In the genomic region with DNA sequence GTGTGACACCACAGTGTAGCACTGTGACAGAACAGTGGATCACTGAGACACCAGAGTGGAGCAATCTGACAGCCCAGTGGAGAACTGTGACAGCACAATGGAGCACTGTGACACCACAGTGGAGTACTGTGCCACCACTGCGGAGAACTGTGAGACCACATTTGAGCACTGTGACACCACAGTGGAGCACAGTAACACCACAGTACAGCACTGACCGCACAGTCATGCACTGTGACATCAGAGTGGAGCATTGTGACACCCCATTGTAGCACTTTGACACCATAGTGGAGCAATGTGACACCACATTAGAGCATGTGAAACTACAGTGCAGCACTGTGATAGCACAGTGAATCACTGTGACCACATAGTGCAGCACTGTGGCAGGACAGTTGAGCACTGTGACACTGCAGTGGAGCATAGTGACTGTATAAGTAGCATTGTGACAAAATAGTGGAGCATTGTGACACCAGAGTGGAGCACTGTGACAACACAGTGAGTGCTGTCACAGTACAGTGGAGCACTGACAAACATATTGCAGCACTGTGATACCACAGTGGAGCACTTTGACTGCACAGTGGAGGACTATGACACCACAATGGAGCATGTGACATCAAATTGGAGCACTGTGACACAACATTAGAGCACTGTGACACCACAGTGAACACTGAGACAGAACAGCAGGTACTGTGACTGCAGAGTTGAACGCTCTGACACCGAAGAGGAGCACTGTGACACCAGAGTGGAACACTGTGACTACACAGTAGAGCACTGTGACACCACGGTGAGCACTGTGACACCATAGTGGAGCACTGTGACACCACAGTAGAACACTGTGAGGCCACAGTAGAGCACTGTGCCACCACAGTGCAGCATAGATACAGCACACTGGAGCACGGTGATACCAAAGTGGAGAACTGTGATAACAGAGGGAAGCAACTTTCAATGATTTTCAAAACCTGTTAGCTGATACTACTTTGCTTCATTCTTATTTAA, we compare ENCODE assay signal across 8 mouse cellular contexts.
A peak's percentile ranks its signal among the peaks of the same experiment; 100 is the strongest.
DNase-seq lines count a peak whose midpoint lies in the region; ATAC-seq lines count a peak whose summit lies in the region.

No protein-coding gene starts in this region.

- ATAC-seq in activated CD4-positive, CD25-positive, alpha-beta regulatory T cell, adult 4 months: no peak
- no peak; the same call in 1 of the 2 replicates for ATAC-seq in megakaryocyte-erythroid progenitor cell, adult 5-6 weeks (replicated peaks; ENCODE audit: low FRiP score, low TSS enrichment, poor library complexity, severe bottlenecking)

- peak; percentile 11 to 18 for DNase-seq in gastrocnemius, postnatal 4 days (ENCODE audit: low spot score in 2 of 2)
- no peak for DNase-seq in gastrocnemius, postnatal 14 days
- DNase-seq in CD4-positive helper T cell, adult 2 months (ENCODE audit: low read depth, low spot score): peak; percentile 11
- peak; percentile 21 for DNase-seq in forelimb bud, embryonic 11.5 days (ENCODE audit: low read depth, low spot score)
- peak; percentile 12 for DNase-seq in mesoderm, embryonic 11.5 days (ENCODE audit: low read depth, low spot score)
- no peak for DNase-seq in natural killer cell, adult 2 months (ENCODE audit: low spot score in 2 of 2)

- intact Hi-C loops in gastrocnemius, postnatal 14 days (cut with DNase I; ENCODE audit: low total_unique reads): no loop called here

Comparison
In these comparisons a context has a peak if more than half of its experiments do, and no peak if none do; other contexts are left out.
1. DNase-seq: peak in gastrocnemius, postnatal 4 days (2 of 2), CD4-positive helper T cell, adult 2 months (single experiment), forelimb bud, embryonic 11.5 days (single experiment) and mesoderm, embryonic 11.5 days (single experiment); none in gastrocnemius, postnatal 14 days (single experiment) and natural killer cell, adult 2 months (0 of 2).